Mouse (Mus musculus): ENCODE data around the gene Mul1.

Gene Mul1

DNA sequence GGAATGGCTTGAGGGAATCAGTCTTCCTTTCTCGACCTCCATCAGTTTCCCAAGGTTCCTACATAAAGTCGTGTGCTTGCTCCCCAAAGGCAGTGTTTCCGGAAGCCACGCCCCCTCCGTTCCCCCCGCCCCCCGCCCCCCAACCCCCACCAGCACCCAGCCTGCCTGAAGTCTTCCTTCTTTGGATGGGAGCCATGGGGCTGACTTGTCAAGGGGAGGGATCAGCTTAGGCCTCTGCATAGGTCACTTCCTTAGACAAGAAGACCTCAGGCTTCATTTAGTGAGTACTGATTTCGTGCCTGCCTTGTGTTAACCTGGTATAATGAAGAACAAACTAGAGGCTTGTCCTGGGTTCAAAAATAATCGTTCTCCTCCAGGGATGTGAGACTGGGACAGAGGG lies 26.4 kb downstream of the Mul1 start:
- no peak for DNase-seq (ENCODE audit: extremely low spot score, low spot score)

DNA sequence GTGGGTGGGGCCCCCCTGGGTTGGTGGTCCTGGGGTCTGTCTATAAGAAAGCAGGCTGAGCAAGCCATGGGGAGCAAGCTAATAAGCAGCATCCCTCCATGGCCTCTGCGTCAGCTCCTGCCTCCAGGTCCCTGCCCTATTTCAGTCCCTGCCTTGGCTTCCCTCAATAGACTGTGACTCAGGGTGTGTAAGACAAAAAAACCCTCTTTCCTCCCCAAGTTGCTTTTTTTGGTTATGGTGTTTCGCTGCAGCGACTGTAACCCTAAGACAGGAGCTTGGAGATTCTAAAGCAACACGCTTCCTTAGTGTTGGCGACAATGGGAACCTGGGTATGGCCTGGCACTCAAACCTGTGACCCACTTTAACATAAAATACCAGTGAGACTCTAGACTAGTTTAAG lies 27.0 kb downstream of the Mul1 start:
- no peak for DNase-seq (ENCODE audit: extremely low spot score, low spot score)

DNA sequence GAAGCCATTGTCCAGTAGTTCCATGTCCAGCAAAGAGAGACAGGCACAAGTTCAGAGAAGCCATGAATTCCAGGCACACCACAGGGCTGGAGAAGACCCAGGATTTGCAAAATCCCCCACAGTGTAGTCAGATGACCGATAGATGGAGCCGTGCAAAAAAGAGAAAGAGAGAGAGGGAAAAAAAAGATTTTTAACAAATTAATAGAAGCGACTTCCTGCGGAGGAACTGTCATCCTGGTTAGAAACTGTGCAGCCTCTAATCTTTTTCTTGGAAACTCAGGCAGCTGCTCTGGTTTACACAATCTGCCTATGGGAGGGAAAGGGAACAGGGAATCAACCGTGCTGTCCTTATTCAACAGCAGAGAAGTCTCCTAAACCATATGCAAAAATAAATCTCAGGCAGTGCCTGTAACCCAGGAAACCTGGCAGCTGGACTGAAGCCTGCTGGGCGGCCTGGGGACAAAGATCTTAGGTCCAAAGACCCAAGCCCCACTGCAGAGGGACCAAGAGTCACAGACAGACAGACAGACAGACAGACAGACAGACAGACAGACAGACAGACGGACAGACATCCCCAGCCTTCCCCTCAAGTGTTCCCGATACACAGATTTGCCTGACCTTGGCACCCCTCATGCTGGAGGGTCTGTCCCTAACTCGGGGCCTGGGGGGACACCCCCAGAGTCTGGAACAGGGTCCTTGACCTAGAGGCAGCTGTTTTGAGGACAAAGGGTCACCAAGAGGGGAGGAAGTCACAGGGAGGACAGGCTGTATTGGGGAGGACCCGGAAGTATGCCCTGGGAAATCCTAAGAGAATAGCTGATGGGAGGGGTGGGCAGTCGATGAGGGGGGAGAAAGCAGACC lies 28.7 kb downstream of the Mul1 start:
- DNase-seq (ENCODE audit: extremely low spot score, low spot score) = peak; percentile 65

DNA sequence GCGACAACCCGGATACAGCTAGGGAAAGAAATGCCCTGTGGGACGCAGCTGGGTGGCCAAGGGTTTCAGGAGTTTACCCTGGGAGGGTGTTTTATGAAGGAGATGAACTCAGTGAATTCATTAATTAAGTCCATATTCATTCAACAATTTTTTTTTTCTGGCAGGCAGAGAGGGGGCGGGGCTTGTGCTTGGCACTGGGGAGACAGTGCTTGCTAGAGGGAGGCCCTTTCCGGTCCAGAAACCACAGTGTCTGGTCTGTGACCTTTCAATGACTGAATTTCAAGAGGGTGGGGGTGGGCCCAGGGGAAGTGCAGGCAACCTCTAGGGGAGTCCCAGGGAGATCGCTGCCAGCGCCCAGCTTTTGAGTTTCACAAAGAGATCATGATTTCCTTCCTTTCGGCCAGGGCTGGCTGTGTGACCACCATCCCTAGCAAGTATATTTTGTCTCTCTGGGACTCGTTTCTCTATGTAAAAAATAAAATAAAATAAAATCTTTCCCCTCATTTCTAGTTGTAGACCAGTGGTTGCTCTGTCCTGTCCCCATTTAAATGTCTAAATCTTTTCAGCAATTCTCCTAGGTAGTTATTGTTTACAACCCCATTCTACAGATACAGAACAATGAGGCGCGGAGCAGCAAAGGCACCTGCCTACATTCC lies 29.5 kb downstream of the Mul1 start:
- no peak for DNase-seq (ENCODE audit: extremely low spot score, low spot score)

DNA sequence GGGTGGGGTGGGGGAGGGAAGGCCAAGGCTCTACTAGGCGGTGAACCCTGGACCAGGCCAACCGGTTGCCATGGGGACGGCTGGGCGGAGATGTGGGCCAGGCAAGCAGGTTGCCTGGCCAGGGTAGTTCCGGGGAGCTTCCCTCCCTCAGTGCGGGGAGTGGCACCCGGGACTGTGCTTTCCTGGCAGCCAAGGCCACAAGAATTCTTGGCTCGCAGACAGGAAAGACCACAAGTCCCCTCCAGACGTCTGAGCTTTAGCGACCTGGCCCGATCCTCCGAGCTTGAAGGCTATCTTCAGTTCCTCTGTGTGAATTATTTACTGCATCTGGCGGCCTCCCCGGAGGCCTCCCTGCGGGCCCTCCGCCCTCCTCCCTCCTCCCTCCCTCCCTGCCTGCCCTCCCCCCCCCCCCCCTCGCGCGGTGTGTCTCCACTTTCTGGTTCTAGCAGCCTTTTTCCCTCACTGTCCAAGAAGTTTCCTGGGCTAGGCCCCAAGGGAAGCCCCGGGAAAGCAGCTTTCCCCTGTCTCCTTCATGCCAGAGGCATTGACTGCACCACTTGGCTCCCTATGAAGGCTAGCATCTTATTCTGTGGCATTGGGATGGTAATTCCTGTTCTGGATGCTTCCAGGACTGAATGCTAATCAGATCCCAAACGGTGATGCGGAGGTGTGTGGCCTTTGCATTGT lies 30.3 kb downstream of the Mul1 start:
- peak; percentile 82 for DNase-seq (ENCODE audit: extremely low spot score, low spot score)

DNA sequence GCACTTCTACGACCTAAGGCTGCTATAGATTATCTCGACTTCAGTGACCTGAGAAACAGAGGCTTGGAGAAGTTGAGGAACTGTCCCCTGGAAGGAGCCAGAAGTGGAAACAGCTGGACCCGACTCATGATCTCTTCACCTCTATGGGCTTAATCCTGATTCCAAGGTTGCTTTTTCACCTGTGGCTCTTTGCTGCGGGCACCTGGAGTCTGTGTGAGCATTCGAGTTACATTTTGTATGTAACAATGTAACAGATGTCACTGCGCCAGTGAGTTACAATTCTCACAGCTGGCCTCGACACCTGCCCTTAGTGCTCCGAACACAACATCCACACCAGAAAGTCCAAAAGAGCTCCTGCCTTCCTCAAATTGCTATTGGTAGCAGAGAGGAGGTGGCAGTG lies 31.0 kb downstream of the Mul1 start:
- DNase-seq (ENCODE audit: extremely low spot score, low spot score) = no peak

DNA sequence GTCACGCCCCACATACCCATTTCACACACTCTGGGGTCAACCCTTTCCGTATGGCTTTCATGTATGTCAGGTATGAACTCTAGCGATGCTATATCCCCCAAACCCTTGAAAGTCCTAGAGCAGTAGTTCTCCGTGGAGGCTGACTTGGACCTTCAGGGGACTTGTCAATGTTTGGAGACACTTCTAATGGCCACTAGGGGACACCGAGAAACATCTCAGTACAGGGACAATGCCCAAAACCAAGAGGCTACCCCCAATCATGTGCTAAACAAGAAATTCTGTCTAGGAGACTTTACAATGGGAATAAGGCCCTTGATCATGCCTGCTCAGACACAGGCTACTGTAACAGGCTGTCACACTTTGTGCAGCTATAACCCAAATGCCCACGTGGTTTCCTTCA lies 32.2 kb downstream of the Mul1 start:
- DNase-seq (ENCODE audit: extremely low spot score, low spot score) = no peak

DNA sequence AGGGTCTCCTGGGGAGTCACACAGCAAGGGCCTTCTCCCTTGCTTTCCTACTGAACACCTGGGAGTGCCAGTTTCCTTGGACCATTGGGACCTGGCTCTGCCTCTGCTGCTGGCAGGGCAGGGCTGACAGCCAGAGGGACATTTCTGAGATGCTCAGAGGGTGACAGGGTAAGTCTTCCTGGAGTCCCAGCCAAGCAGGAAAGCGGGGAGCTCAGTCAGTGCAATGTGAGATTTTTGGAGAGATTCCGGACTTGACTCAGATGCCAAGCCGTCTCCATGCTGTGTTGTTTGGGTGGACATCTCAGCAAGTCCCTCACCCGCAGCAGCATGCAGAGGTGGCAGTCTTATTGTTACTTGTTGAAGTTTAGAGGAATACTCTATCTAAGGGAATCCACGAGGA lies 33.0 kb downstream of the Mul1 start:
- DNase-seq (ENCODE audit: extremely low spot score, low spot score) = no peak

DNA sequence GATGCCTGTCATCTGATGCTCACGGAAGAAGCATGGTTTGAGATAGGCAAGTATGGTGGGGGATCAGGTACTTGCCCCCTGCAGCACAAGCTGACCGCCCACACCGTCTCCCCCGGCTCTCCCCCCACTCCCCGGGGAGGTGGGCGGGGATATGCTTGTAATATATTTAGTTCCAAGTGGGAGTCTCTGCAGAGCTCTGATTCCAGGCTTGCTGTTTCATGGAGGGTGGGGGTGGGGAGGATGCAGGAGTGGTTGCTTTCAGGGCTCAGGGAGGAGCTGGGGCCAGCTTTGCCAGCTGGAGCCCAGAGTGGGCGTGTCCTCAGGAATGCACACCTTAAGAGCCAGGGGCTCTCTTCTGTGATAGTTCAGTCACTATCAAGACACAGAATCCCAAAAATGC lies 34.6 kb downstream of the Mul1 start:
- DNase-seq (ENCODE audit: extremely low spot score, low spot score) = no peak

DNA sequence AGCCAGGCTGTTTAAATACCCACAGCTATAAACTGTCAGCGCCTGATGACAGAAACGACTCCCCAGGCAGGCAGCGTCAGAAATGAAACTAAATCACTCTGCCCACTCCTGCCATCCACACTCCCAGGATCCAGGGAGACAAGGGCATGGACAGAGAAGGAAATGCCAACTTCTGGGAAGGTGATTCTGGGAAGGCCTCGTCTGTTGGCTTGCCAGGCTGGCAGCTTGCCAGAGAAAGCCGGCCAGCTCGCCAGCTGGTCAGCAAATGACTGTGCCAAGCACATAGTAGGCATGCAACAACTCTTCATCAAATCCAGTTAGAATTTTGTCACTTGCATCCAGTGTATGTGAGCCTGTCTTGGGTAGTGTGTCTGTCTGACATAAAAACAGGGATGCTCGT lies 36.8 kb downstream of the Mul1 start:
- no peak for DNase-seq (ENCODE audit: extremely low spot score, low spot score)

DNA sequence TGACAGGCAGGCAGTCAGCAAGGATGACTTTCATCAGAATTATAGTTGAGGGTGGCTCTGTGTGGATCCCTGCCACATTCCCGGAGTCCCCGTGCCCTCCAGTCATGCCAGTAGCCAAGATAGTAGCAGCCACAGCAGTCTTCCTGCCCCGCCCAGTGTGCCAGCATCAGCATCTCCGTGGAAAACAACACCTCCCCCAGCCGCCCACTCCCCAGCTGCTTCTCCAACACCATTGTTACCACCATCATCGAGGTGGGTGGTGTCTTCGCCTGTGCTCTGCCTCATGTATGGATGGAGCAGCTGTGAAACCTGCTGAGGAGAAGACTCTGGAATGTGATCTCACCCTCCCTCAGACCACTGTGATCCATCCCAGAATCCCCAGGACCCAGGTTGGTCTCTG lies 45.1 kb downstream of the Mul1 start:
- DNase-seq (ENCODE audit: extremely low spot score, low spot score) = no peak

DNA sequence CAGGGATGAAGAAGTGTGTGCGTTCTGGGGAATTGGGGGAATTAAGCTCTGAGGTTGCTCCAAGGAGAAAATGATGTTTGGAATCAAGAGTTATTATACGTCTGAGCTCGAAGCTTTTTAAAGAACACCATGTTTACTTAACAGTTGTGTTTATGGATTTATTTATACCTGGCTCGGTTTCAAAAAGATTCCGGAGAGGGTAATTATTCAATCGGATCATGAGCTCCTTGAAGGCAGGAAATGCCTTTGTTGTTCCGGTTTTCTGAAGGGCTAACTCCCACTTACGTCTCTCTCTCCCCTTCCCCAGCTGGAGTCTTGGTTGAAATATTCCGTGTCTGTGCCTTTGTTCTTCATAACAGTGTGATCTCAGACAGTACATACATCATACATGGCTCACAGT lies 46.5 kb downstream of the Mul1 start:
- DNase-seq (ENCODE audit: extremely low spot score, low spot score) = no peak

DNA sequence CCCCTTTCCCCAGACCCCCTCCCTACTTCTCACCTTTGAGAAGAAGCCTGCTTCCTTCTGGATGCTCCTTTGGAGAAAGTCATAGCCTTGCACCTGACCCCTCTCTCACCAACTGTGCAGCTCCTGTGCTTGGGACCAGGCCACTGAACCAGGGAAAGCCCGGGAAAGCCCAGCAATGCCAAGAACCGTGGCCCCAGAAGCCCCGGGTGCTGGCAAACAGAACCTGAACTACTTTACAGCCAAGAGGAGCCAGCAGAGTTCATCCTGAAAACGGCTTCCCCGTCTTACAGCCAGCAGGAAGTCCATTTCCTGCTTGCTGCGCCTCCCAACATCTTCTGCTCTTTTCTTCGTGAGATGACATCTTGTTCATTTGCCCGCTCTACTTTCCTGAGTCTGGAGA lies 48.2 kb downstream of the Mul1 start:
- no peak for DNase-seq (ENCODE audit: extremely low spot score, low spot score)

DNA sequence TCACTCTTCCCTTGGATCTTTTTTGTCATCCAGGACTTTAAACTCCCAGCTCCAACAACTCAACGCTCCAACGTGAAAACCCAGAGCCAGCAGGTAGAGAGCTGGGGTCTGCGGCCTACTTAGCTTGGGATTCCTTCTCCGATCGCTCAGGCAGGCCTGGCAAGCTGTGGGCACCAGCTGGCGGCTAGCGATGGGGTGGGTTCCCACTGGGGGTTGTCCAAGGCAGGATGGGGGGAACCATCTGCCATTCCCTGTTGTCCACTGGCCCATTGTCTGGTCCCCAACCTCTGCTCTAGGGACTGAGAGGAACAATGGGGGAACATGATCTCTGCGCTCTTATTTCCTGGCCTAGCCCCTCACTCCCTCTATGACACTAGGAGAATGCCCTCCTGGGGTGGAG lies 53.8 kb downstream of the Mul1 start:
- no peak for DNase-seq (ENCODE audit: extremely low spot score, low spot score)

DNA sequence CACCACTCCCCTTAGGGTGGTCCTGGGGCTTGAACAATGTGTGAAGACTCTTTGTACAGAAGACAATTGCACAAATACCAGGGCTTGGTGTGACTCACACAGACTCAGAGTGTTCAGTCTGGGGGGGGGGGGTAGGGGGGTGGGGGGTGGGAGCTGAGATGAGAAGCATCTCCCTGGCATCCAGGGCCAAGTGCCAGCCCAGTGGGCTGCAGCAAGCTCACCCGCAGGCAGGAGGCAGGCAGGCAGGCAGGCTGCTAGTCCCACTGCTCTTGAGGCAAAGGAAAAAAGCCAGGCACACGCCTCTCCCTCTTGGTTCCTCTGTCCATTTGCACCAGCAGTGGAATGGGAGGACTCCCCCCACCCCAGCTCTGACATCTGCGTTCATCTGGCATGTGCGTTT lies 56.6 kb downstream of the Mul1 start:
- no peak for DNase-seq (ENCODE audit: extremely low spot score, low spot score)
